Mouse (Mus musculus): ENCODE measurements around the gene Slx4.

DNA sequence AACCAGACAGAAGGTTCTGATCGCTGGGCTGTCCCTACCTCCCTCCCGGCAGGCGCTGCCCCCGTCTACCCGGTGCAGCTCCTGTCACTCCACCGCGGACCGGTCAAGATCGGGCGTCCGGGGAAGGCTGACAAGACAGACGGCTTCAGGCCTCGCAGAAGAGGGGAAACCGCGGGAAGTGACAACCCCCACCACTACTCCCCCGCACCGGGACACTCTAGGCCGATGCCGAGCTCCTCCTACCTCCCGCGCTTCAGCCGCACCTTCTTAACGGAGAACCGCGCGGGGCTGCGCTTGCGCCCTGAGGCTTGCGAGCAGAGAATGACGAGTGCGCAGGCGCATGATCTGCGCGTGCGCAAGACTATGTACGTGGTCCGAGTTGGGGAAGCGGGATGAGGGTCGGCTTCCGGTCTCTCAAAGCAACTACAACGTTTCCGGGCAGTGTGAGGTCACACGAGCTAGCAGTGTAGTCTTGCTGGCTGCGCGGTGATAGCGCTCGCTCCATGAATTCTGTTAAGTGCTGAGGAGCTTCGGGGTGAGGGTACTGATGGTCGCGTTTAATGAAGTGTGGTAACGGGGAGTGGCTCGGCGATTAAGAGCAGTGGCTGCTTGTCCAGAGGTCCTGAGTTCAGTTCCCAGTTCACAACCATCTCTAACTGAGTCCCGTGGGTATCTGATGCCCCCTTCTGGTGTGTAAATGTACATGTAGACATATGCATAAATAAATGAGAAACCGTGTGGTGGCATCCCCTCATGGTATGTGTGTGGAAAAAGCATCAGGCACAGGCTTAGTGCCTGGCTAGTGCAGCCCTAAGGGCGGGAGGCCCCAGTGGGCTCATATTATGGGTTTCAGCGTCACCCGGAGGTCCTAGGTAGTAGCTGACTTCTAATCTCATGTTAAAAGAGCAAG lies at the start of gene Slx4:
- peak; percentile 90 for TF ChIP-seq POLR2A (IDR thresholded peaks at IDR 0.05; ENCODE audit: low read depth, low read length)
- peak; percentile 27; the same call in 1 of the 2 replicates for TF ChIP-seq CTCF (conservative IDR thresholded peaks at IDR 0.05; ENCODE audit: insufficient read depth, insufficient read length, low read depth, low read length)

Data from kidney, adult 2 months (tissue).